Mouse (Mus musculus): ENCODE measurements at regions not wholly inside any gene's neighbourhood (a gene's known extent, or its start where the extent isn't known, plus 50 kb on each side); places are given as distances from the start of the nearest gene placed in this dataset.
"Not testable (repeated sequence)": the region's sequence is repeated elsewhere in the genome, so short reads cannot be mapped to it uniquely, and the experiment has no call there.

DNA sequence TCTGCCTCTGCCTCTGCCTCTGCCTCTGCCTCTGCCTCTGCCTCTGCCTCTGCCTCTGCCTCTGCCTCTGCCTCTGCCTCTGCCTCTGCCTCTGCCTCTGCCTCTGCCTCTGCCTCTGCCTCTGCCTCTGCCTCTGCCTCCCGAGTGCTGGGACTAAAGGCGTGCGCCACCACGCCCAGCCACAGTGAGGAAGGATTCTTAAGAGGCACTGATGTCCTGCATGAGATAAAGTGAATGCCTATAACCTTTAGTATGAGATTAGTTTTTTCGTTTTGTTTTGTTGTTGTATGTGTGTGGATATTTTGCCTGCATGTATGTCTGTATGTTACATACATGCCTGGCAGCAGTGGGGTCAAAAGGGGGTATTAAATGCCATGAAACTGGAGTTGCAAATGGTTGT, 63.2 kb downstream of the Hlx start:
- DNase-seq (ENCODE audit: extremely low read depth, insufficient read length, low spot score) = not testable (repeated sequence)

DNA sequence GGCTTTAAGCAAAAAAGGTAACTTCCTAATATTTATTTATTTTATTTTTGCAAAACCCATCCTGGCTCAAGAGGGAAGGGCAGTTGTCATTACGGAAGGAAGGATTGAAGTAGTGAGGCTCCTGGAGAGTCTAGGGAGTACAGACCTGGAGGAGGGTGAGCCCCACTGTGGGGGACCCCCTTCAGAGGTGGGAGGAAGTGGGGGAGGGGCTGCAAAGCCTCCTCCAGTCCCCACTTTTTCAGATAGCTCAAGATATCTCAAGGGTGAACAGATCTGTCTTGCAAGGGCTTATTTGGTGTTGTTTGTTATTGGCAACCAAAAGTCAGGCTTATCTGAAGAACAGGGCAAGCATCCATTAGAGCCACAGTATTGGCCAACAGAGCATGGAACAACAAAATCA, 64.0 kb downstream of the Hlx start:
- DNase-seq (ENCODE audit: extremely low read depth, insufficient read length, low spot score) = no peak

DNA sequence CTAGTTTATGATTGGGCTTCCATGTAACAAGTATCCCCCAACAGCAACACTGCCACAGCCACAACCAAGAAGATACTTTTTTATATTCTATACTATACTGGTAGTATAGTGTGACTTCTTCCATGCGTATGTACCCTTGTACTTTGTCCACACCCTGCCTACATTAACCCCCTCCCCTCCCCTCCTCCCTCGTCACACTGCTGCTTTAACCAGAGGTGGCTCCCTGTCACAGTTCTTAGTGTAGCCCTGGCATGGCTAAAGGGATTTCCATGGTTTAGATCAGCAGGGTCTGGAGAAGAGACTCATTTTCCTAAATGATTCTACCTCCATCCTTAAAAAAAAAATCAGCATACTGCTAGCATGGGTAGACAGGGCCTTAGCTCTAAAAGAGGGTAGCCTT, 64.4 kb downstream of the Hlx start:
- no peak for DNase-seq (ENCODE audit: extremely low read depth, insufficient read length, low spot score)

GRCm38 (mm10) chr1:184665243-184665642, 67.2 kb downstream of the Hlx start:
- no peak for DNase-seq (ENCODE audit: extremely low read depth, insufficient read length, low spot score)

DNA sequence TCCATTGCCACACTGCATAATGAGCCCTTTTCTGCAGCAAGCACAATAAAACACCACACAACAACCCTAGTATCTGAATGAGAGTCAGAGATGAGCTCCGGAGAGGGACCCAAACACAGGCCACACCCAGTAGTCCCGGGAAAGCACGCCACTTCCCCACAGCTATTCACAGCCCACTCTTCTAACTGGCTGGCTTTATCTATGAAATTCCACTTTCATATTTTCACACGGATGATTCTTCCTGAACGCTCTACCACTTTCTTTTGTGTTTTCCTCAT, 68.4 kb downstream of the Hlx start:
- peak; percentile 8 for DNase-seq (ENCODE audit: extremely low read depth, insufficient read length, low spot score)

- peak; percentile 26 for DNase-seq (ENCODE audit: extremely low read depth, insufficient read length, low spot score)
Measured at GRCm38 (mm10) chr1:184663300-184664097, 68.9 kb downstream of the Hlx start.

DNA sequence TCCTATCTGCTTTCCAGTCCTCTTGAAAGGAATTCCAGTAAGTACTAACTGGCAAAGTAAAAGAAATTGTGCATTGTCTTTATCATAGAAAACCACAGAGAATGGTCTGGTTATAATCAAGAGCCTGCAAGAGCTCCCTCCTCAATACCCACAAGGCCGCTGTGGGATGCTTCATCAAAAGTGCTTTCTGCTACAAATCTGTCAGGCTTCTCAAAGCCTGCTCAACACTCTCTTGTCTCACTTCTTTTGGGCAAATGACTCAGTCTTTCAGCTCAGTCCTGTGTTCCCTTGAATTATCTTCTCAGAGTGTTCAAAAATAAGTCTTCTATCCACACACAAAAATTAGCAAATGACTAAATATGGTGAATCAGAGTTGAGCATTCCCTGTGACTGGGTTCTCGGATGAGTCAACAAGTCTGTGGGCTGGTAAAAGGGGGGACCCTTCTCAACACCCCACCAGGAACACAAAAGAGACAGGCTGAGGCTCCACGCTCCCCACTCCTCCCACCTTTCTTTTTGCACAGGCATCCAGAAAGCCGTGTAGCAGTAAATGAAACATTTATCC, 81.8 kb downstream of the Hlx start:
- no peak for DNase-seq (ENCODE audit: extremely low read depth, insufficient read length, low spot score)

DNA sequence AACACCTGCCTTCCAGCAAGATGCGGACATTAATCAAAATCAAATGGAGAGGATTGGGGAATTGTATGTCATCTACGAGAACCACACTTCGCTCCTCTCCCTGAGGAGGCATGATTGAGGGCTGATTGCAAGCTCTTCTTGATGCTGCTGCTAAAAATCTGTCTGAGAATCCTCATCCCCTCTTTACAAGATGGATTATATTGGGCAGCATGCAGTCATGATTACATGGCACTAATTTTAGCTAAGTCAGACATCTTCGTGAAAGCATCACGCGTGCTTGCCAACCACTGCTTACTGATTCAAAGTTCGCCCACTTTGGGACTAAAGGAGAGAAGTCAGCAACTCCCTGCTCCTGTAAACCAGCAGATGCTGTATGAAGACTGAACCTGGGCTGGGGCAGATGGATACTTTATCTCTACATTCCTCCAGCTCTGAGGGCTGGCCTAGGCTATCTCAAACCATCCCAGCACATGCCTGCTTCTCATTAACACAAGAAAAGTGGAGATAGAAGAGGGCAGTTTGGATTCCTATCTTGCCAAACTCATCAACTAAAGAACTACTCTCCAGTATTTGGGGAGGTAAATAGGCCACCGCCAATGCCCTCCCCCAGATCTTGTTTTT, 84.4 kb downstream of the Hlx start:
- DNase-seq (ENCODE audit: extremely low read depth, insufficient read length, low spot score) = no peak

DNA sequence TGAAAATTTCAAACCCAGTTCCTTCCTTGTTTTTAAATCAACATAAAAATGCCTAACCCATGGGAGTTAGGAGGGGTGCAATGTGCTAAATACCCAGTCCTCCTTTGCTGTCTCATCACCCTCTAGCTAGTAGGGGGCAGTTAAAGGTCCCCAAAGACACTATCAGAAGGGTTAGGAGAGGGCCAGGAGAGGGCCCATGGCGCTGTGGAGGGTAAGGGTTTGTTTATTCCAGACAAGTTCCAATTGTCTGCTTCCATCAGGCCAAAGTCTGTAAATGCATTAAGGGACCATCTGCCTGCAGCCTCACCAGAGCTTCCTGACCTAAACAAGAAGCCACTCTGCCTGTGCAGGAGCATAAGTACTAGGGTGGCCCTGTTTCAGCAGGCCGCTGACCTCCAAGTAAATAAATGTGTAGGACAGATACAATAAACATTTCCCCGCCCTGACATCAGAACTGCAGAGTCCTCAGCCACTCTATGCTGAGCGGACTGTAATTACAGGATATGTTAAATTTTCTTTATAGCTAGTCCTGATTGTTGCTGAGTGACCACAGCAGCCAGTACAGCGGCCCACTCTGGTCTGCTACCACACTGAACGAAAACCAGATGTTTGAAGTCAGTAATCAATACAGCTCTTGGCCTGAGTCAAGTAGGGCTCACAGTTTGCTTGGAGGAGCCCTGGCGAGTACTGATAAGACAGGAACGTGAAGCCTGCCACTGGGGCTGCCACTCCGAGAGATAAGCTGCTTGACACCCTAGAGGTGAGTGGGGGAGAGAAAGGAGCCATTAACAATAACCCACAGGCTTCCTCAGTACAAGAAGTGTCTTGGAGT, 87.4 kb downstream of the Hlx start:
- no peak for DNase-seq (ENCODE audit: extremely low read depth, insufficient read length, low spot score)

- no peak for DNase-seq (ENCODE audit: extremely low read depth, insufficient read length, low spot score)
Measured at GRCm38 (mm10) chr1:184630695-184631475, 101.5 kb downstream of the Hlx start.

DNA sequence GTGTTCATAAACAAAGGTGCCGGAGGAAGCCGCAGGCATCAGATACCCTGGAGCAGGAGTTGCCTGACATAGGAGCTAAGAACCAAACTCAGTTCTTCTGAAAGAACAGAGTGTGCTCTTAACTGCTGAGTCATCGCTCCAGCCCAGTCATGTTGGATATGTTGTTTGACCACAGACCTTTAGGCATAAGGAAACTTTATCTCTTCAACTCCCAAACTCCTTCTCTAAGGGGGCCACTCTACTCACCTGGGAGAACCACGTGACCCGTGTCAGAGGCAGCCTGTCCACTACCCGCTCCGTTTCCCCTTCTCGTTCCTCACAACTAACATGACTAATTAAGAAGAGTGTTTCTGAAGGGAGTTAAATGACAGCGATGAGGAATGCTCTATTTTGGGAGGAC, 103.2 kb downstream of the Hlx start:
- DNase-seq (ENCODE audit: extremely low read depth, insufficient read length, low spot score) = peak; percentile 81

GRCm38 (mm10) chr1:184628566-184629168, 103.8 kb downstream of the Hlx start:
- DNase-seq (ENCODE audit: extremely low read depth, insufficient read length, low spot score) = no peak

GRCm38 (mm10) chr1:184622462-184622861, 110.0 kb downstream of the Hlx start:
- DNase-seq (ENCODE audit: extremely low read depth, insufficient read length, low spot score) = no peak

DNA sequence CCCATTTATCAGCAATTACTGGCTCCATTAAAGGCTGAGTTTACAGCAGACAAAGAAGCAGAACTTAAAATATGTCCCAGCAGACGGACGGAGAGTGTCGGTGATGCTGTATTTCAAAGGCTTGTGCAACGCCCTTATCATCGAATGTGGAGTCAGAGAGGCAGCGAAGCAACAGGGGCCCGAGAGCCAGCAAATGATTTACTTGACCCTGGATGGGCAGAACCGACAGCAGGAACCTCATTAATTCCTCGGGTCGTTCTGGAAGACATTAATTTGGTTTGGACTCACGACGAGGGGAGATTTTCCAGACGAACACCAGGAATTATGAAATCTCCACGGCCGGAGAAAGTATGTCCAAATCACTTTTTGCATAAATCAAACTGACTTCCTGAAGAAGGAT, 110.5 kb downstream of the Hlx start:
- no peak for DNase-seq (ENCODE audit: extremely low read depth, insufficient read length, low spot score)

DNA sequence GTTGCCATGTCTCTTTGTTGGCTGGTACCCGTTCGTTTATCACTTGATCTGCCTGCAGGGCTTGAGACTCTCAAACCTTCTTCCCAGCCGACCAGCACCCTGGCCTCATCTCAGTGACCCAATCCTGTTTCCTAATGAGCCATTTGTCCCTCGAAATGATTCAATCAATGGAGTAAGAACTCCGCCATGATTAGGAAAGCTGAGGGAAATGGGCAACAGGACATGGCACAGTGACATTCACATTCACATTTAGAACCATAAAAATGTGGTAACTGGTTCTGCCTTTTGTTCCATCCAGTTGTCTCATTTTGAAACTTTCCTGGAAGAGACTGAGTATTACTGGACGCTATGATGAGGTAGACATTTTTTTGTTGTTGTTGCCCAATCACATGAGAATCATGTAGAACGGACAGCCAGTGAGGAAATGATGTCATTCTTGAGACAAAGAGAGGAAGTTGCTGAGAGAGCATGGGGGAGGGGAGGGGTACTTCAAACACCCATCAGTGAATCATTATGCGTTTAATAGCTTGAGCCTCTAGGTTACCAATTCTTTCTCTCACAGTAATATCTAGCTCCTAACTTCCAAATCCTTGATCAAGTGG, 114.5 kb downstream of the Hlx start:
- no peak for DNase-seq (ENCODE audit: extremely low read depth, insufficient read length, low spot score)

DNA sequence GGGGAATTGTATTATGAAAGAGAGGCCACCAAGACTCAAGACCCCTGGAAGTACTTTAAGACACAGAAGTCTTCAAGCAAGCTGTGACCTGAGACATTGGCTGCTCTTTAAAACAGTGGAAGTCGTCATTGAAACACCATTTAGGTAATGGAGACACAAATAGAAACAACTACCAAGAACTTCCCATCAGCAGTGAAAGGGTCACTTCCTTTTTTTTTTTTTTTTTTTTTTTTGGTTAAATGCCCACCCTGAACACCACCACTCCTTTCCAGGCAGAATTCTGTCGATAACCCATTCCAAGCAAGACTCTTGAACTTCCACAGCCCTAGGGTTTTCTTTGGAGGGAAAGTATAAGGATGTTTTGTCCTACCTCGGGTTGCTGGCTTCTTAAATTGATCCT, 116.4 kb downstream of the Hlx start:
- no peak for DNase-seq (ENCODE audit: extremely low read depth, insufficient read length, low spot score)

GRCm38 (mm10) chr1:184614699-184615415, 117.6 kb downstream of the Hlx start:
- no peak for DNase-seq (ENCODE audit: extremely low read depth, insufficient read length, low spot score)

GRCm38 (mm10) chr1:184612880-184613279, 119.5 kb downstream of the Hlx start:
- peak; percentile 75 for DNase-seq (ENCODE audit: extremely low read depth, insufficient read length, low spot score)

- DNase-seq (ENCODE audit: extremely low read depth, insufficient read length, low spot score) = no peak
Measured at GRCm38 (mm10) chr1:184608938-184609337, 123.5 kb downstream of the Hlx start.

Measured in 3134 (cell line).